In the genomic region with DNA sequence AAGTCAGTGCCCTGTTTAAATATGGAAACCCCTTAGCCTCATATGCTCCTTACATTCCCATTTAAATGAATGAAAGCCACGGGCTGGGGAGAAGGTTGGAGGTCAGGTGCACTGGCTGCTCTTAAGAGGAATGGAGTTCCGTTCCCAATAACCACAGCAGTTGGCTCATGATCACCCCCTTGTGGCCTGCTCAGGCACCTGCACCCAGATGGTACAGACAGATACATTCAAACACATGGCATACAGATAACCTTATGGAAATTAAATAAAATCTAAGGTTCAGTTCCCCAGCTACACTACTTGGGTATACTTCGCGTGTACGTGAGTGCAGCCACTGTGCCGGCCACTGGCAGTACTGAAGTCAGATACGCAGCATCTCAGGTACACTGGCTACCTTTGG, we compare ENCODE assay signal across 8 mouse cellular contexts.
DNase-seq lines count a peak whose midpoint lies in the region; ATAC-seq and TF ChIP-seq lines count a peak whose summit lies in the region.

No protein-coding gene starts in this region.

- no peaks in the 10 kb centered on the region for H3K27me3 ChIP-seq in cerebellum, adult 2 months (ENCODE audit: control insufficient read depth, insufficient read depth, low read length)

- H3K27ac ChIP-seq in cerebellum, adult 2 months (ENCODE audit: insufficient read depth, low read length), result no peak overlapping the region
- H3K27ac ChIP-seq in layer of hippocampus, adult 2 months, result no peak overlapping the region

- 77% methylated on average over 7 of the region's 7 CpGs for WGBS in cerebellum, adult 2 months

- H3K4me3 ChIP-seq in cerebellum, adult 2 months (replicated peaks; ENCODE audit: insufficient read depth, low read depth, low read length), result no peak overlapping the region
- H3K4me3 ChIP-seq in layer of hippocampus, adult 2 months, result no peak overlapping the region

- TF ChIP-seq POLR2A in cerebellum, adult 2 months (IDR thresholded peaks at IDR 0.05; ENCODE audit: borderline replicate concordance, insufficient read depth, low read length), result no peak

- H3K4me1 ChIP-seq in cerebellum, adult 2 months (ENCODE audit: control insufficient read depth, insufficient read depth, low read length), result no peaks in the 10 kb centered on the region

- peak; percentile 9; the same call in 1 of the 2 replicates for TF ChIP-seq CTCF in cerebellum, adult 2 months (IDR thresholded peaks at IDR 0.05; ENCODE audit: borderline replicate concordance, insufficient read depth, low read depth, low read length)
- TF ChIP-seq CTCF in layer of hippocampus, adult 2 months (conservative IDR thresholded peaks at IDR 0.05), result peak; percentile 73

- no peak for DNase-seq in cerebellum, adult 2 months
- no peak for DNase-seq in layer of hippocampus, adult 2 months (ENCODE audit: low spot score in 2 of 2)
- DNase-seq in layer of hippocampus, adult 8-10 months (ENCODE audit: low spot score in 2 of 2), result no peak
- peak; percentile 55 to 58 for DNase-seq in adrenal gland, adult 18-20 months (ENCODE audit: low spot score in 2 of 2)
- peak; percentile 45 to 68 for DNase-seq in lung, postnatal 4 days
- peak; percentile 57 to 67 for DNase-seq in thymus, postnatal 36 days

- ATAC-seq in cerebellum, adult (ENCODE audit: insufficient number of reproducible peaks, low FRiP score, low TSS enrichment), result no peak; the same call in 1 of the 2 replicates
- peak; percentile 89 for ATAC-seq in granulocyte monocyte progenitor cell, adult 5-6 weeks (replicated peaks; ENCODE audit: poor library complexity, severe bottlenecking)

Comparison
In these comparisons a context has a peak if more than half of its experiments do, and no peak if none do; other contexts are left out.
1. DNase-seq: peak in adrenal gland, adult 18-20 months (2 of 2), lung, postnatal 4 days (2 of 2) and thymus, postnatal 36 days (2 of 2); none in cerebellum, adult 2 months (0 of 2), layer of hippocampus, adult 2 months (0 of 2) and layer of hippocampus, adult 8-10 months (0 of 2).